Mouse (Mus musculus) G1E-ER4 (cell line): Measurements from ENCODE around the gene Agap3. TPM values are rescaled to one million over a fixed set of nuclear protein-coding genes. Genes with fewer than 3 reads are reported as not detected.

Experiments
- GATA1 ChIP-seq: IDR thresholded peaks from one replicate; pipeline ENCODE4 v1.8.0; 2012; ENCODE audit warnings: low read length, inconsistent platforms
- polyA plus RNA-seq: library from polyadenylated mRNA; stranded (reverse); fragments of >175 nt; gene quantifications from 2 replicates; pipeline ENCODE4 v1.2.3, GENCODE M21; 2012

Agap3 gene
- polyA plus RNA-seq, result 321 and 334 TPM in 2 replicates

- TF ChIP-seq GATA1, result no peak
These were observed at the start of gene Agap3 for GRCm38 (mm10) chr5:24452030-24452690. Gene Agap3, plus strand, starts transcription at chr5:24452177.

GRCm38 (mm10) chr5:24404594-24405360 lies 47.2 kb upstream of the Agap3 start:
- TF ChIP-seq GATA1, result no peak

- TF ChIP-seq GATA1, result no peak
These were observed 46.5 kb upstream of the Agap3 start for GRCm38 (mm10) chr5:24405389-24405876.

GRCm38 (mm10) chr5:24408651-24409050 lies 43.3 kb upstream of the Agap3 start:
- no peak for TF ChIP-seq GATA1

- TF ChIP-seq GATA1, result no peak
These were observed 42.5 kb upstream of the Agap3 start for GRCm38 (mm10) chr5:24409466-24409865.

- no peak for TF ChIP-seq GATA1
These were observed 39.9 kb upstream of the Agap3 start for GRCm38 (mm10) chr5:24412063-24412462.

- TF ChIP-seq GATA1, result no peak
These were observed 38.8 kb upstream of the Agap3 start, which contains the start of gene Asic3 for GRCm38 (mm10) chr5:24413042-24413693. Gene Asic3, plus strand, starts transcription at chr5:24413392.

GRCm38 (mm10) chr5:24413938-24414337 lies 38.0 kb upstream of the Agap3 start:
- no peak for TF ChIP-seq GATA1

GRCm38 (mm10) chr5:24416222-24416736 lies 35.7 kb upstream of the Agap3 start:
- no peak for TF ChIP-seq GATA1

GRCm38 (mm10) chr5:24417587-24417986 lies 34.4 kb upstream of the Agap3 start:
- TF ChIP-seq GATA1, result no peak

GRCm38 (mm10) chr5:24420381-24420780 lies 31.6 kb upstream of the Agap3 start:
- no peak for TF ChIP-seq GATA1

- TF ChIP-seq GATA1, result no peak
These were observed 28.6 kb upstream of the Agap3 start, which contains the start of the genes Cdk5 and Slc4a2 for GRCm38 (mm10) chr5:24423129-24424003. Gene Cdk5, minus strand, starts transcription at chr5:24423530. Gene Slc4a2, plus strand, starts transcription at chr5:24423837.

- TF ChIP-seq GATA1, result no peak
These were observed 27.8 kb upstream of the Agap3 start for GRCm38 (mm10) chr5:24424004-24424781.

GRCm38 (mm10) chr5:24424861-24425411 lies 27.0 kb upstream of the Agap3 start:
- TF ChIP-seq GATA1, result no peak
